Mouse (Mus musculus) liver, adult 2 months (tissue): ENCODE data around the gene Coq8a. TPM values are rescaled to one million over a fixed set of nuclear protein-coding genes. Genes with fewer than 3 reads are reported as not detected.

ENCODE experiments used
- DNase-seq: peaks from one replicate; pipeline ENCODE4 v3.0.0-alpha.2; 2011; ENCODE audit warnings: low read depth, low spot score; ENCODE audit errors: extremely low read depth
- H3K27ac ChIP-seq: fragments of 200-500 bp; replicated peaks from 2 replicates; pipeline ENCODE4 v1.5.1; 2012; ENCODE audit warnings: low read depth, mild to moderate bottlenecking, control low read depth, inconsistent platforms, low read length; ENCODE audit not compliant: insufficient read depth
- H3K27me3 ChIP-seq: fragments of 200-500 bp; 2 replicates; pipeline ENCODE4 v1.6.1; 2012; ENCODE audit warnings: mild to moderate bottlenecking, moderate library complexity, low read length, inconsistent platforms; ENCODE audit not compliant: control insufficient read depth, insufficient read depth
- H3K36me3 ChIP-seq: fragments of 200-500 bp; 2 replicates; pipeline ENCODE4 v1.6.1; 2012; ENCODE audit warnings: low read length, inconsistent platforms; ENCODE audit not compliant: control insufficient read depth, insufficient read depth
- H3K4me1 ChIP-seq: fragments of 200-500 bp; 2 replicates; pipeline ENCODE4 v1.6.1; 2011; ENCODE audit warnings: low read length; ENCODE audit not compliant: control insufficient read depth, insufficient read depth
- H3K4me3 ChIP-seq: fragments of 200-500 bp; 2 replicates; pipeline ENCODE4 v1.5.1; 2011; ENCODE audit warnings: low read depth, mild to moderate bottlenecking, control low read depth, low read length, moderate library complexity; ENCODE audit not compliant: insufficient read depth
- H3K79me2 ChIP-seq: fragments of 200-500 bp; 2 replicates; pipeline ENCODE4 v1.6.1; 2012; ENCODE audit warnings: inconsistent platforms, mild to moderate bottlenecking, low read length, moderate library complexity; ENCODE audit not compliant: control insufficient read depth, insufficient read depth
- H3K9ac ChIP-seq: fragments of 200-500 bp; 2 replicates; pipeline ENCODE4 v1.6.1; 2012; ENCODE audit warnings: low read depth, mild to moderate bottlenecking, control low read depth, inconsistent platforms, low read length
- CTCF ChIP-seq: fragments of 200-500 bp; IDR thresholded peaks from 2 replicates; pipeline ENCODE4 v1.5.1; 2011; ENCODE audit warnings: low read depth, low read length, control low read depth
- POLR2A ChIP-seq: fragments of 200-500 bp; IDR thresholded peaks from 2 replicates; pipeline ENCODE4 v1.6.1; 2011; ENCODE audit warnings: low read length, control low read depth; ENCODE audit not compliant: insufficient read depth; ENCODE audit errors: extremely low read depth
- whole genome bisulfite sequencing: fragments of 180-500 bp; shearing (Covaris S2); methylation state at CpG from one replicate; pipeline ENCODE4 v1.1.7; 2018; 5-methylcytosine and 5-hydroxymethylcytosine counted together
- polyA plus RNA-seq: library from polyadenylated mRNA; depleted of rRNA; stranded (reverse); fragments of >200 nt; gene quantifications from 2 replicates; pipeline ENCODE4 v1.2.3, GENCODE M21; 2012
- total RNA-seq: library from RNA; depleted of rRNA; stranded (reverse); fragments of >200 nt; gene quantifications from 2 replicates; pipeline ENCODE4 v1.2.3, GENCODE M21; 2014

Coq8a gene
- total and polyA plus RNA-seq, 2 experiments, result 137 to 444 TPM

DNA sequence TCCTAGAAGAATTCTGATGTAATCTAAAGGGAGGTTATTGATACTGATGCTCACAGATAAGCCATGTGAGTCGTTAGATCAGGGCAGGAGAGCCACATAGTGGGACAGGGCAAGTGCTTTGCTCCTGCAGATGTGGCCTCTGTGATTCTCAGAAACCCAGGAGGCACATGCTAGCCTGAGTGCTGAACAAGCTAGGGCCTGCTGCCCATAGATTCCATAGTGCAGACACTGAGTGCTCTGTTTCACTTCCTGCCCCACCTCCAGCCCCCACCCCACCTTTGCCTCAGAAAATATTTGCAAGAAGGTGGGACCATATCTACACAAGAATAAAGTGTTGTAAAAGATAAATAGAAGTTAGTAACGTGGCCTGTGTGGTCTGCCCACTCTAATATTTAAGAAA, 40.8 kb downstream of the Coq8a start:
- no peak overlapping the region for H3K4me3 ChIP-seq
- H3K27me3 ChIP-seq, result no peaks in the 10 kb centered on the region
- no peak overlapping the region for H3K27ac ChIP-seq
- 61% methylated on average over 2 of the region's 2 CpGs for WGBS
- no peak overlapping the region for H3K9ac ChIP-seq
- no peak for DNase-seq
- H3K79me2 ChIP-seq, result no peaks in the 10 kb centered on the region
- TF ChIP-seq CTCF, result no peak
- no peaks in the 10 kb centered on the region for H3K4me1 ChIP-seq
- H3K36me3 ChIP-seq, result peaks cover 6% of the 10 kb centered on the region; the same call in 1 of the 2 replicates

DNA sequence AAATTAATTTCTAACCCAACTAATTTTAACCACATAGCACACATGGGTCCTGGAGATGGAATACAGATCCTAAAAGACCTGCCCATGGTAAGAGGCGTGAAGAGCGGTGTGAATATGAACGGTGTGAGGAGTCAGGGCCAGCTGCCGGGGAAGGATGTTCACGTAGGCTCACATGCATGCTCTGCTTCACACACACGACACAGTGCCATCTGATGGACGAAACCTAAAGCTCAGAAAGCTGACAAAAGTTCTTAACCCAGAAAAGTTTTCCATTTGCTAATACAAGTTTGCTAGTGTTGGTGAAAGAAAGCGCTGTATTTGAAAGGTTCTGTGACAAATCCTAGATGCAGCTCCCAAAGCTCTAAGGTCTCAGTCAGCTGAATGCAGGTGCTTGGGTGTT, 48.2 kb downstream of the Coq8a start:
- Histone ChIP-seq H3K4me3 (no peak overlapping the region), H3K27ac (no peak overlapping the region), H3K27me3 (no peaks in the 10 kb centered on the region), H3K36me3 (peaks cover 28% of the 10 kb centered on the region), H3K79me2 (no peaks in the 10 kb centered on the region), H3K9ac (no peak overlapping the region), H3K4me1 (no peaks in the 10 kb centered on the region)
- no peak for DNase-seq
- 92% methylated on average over 8 of the region's 8 CpGs for WGBS
- TF ChIP-seq POLR2A (no peak), CTCF (no peak)

DNA sequence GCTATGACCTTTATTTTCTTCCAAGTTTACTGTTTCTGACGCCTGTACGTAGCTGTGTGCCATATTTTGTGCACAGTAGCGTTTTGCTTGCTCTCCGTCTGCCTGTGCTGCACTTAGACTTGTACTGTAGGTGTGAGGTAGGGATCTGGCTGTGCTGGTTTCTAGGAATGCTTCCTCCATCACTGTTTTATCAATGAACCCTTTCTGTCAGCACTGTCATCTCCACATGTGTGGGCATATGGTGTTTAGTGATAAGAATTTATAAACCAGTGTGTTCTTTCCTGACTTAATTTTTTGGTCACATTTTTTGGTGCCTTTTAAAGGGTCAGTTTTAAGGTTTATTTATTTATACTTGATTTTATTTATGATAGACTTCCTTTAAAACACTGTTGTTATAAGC, 50.8 kb downstream of the Coq8a start:
- Histone ChIP-seq H3K4me3 (no peak overlapping the region), H3K36me3 (peaks cover 28% of the 10 kb centered on the region), H3K4me1 (no peaks in the 10 kb centered on the region), H3K79me2 (no peaks in the 10 kb centered on the region), H3K27me3 (no peaks in the 10 kb centered on the region), H3K9ac (no peak overlapping the region), H3K27ac (no peak overlapping the region)
- DNase-seq, result no peak
- no peak for TF ChIP-seq CTCF
- TF ChIP-seq POLR2A, result no peak
- WGBS, result 93% methylated on average over 4 of the region's 4 CpGs

DNA sequence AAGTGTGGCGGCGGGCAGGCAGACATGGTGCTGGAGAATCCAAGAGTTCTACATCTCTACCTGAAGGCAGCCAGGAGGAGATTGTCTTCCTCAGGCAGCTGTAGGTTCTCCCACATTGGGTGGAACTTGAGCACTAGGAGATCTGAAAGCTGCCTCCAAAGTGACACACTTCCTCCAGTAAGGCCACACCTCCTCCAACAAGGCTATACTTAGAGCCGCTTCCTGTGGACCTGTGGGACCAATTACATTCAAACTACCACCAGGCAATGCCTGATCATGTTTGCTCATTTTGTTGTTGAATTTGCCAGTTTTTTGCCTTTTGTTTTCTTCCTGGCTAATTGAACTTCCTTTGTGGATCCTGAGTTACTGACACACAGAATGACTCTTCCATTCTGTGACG, 51.4 kb downstream of the Coq8a start:
- no peak overlapping the region for H3K27ac ChIP-seq
- no peak overlapping the region for H3K9ac ChIP-seq
- peaks cover 30% of the 10 kb centered on the region for H3K36me3 ChIP-seq
- H3K27me3 ChIP-seq, result no peaks in the 10 kb centered on the region
- H3K79me2 ChIP-seq, result no peaks in the 10 kb centered on the region
- no peaks in the 10 kb centered on the region for H3K4me1 ChIP-seq
- no peak overlapping the region for H3K4me3 ChIP-seq
- DNase-seq, result no peak
- TF ChIP-seq POLR2A, result no peak
- TF ChIP-seq CTCF, result no peak
- WGBS, result 83% methylated on average over 4 of the region's 4 CpGs

DNA sequence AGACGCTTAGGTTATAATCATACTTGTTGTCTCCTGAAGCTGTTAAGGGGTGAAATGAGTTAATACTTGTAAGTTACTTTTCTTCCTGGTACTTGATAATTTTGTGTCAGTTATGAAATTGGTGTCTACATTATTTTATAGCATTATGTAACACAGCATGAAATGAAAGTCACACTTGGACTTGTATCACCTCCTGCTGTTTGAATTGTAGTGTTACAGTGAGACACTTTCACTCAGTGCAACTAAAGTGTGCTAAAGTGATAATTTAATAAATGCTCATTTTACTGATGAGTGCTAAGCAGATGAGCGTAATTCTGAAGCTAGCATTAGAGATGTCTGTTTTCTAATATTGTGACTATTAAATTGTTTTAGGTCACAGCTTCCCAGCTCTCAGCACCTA, 58.4 kb downstream of the Coq8a start:
- Histone ChIP-seq H3K4me1 (no peaks in the 10 kb centered on the region), H3K79me2 (no peaks in the 10 kb centered on the region), H3K4me3 (no peak overlapping the region), H3K27ac (no peak overlapping the region), H3K9ac (no peak overlapping the region), H3K27me3 (no peaks in the 10 kb centered on the region), H3K36me3 (peaks cover 23% of the 10 kb centered on the region; the same call in 1 of the 2 replicates)
- no peak for DNase-seq
- TF ChIP-seq POLR2A (no peak), CTCF (no peak)
- WGBS, result 89% methylated on average over 2 of the region's 2 CpGs

DNA sequence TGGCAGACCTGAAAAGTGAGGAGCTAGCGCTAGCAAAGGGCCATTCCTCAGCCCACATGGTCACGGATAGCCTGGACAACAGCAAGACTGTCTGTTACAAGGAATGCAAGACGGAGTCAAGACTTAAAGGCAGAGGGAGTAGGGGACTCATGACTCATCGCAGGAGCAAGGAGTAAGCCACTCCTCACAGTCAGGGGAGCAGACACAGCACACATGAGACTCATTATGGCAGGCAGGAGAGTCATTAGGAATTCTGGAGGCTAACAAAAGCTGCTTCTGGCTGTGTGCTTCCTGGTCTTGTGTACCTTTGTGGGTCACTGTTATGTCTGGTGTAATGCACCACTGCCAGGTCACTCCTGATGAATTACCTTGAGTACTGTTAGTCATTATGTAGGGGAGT, 60.2 kb downstream of the Coq8a start:
- Histone ChIP-seq H3K9ac (no peak overlapping the region), H3K27me3 (no peaks in the 10 kb centered on the region), H3K4me3 (no peak overlapping the region), H3K4me1 (no peaks in the 10 kb centered on the region), H3K27ac (no peak overlapping the region), H3K36me3 (peaks cover 25% of the 10 kb centered on the region), H3K79me2 (no peaks in the 10 kb centered on the region)
- no peak for TF ChIP-seq POLR2A
- no peak for TF ChIP-seq CTCF
- 98% methylated on average over 4 of the region's 4 CpGs for WGBS
- DNase-seq, result no peak
